Mouse (Mus musculus): ENCODE measurements around the gene Gm6803. TPM values are rescaled to one million over a fixed set of nuclear protein-coding genes. Genes with fewer than 3 reads are reported as not detected.
"Not testable (repeated sequence)": the region's sequence is repeated elsewhere in the genome, so short reads cannot be mapped to it uniquely, and the experiment has no call there.

The Gm6803 gene
- polyA plus RNA-seq (2015; fragmentation: Nextera tagmentation; extraction: Ambion mirVana), result not detected in 2 replicates

GRCm38 (mm10) chr12:88018671-88019070 lies at the start of gene Gm6803:
TSS of gene Gm6803 (minus strand) at chr12:88018771.
- not testable (repeated sequence) for H3K36me3 ChIP-seq (replicated peaks); H3K27me3 ChIP-seq (replicated peaks); ATAC-seq (replicated peaks); H3K4me1 ChIP-seq; H3K4me2 ChIP-seq; H3K27ac ChIP-seq; H3K9ac ChIP-seq; H3K4me3 ChIP-seq; H3K9me3 ChIP-seq
- 77% methylated on average over 2 of the region's 2 CpGs for WGBS

- H3K4me1 ChIP-seq; H3K36me3 ChIP-seq (replicated peaks); ATAC-seq (replicated peaks); H3K27me3 ChIP-seq (replicated peaks); H3K9ac ChIP-seq; H3K4me3 ChIP-seq; H3K9me3 ChIP-seq; H3K4me2 ChIP-seq; H3K27ac ChIP-seq: not testable (repeated sequence)
- WGBS, result 77% methylated on average over 1 of the region's 1 CpGs
Measured at GRCm38 (mm10) chr12:88045226-88045625, 26.7 kb upstream of the Gm6803 start.

GRCm38 (mm10) chr12:88039703-88040102 lies 21.1 kb upstream of the Gm6803 start:
- H3K27me3 ChIP-seq (replicated peaks); H3K36me3 ChIP-seq (replicated peaks); H3K4me1 ChIP-seq; H3K4me3 ChIP-seq; ATAC-seq (replicated peaks); H3K27ac ChIP-seq; H3K4me2 ChIP-seq; H3K9me3 ChIP-seq; H3K9ac ChIP-seq: not testable (repeated sequence)
- WGBS, result 100% methylated on average over 1 of the region's 1 CpGs

- not testable (repeated sequence) for H3K4me1 ChIP-seq; H3K9me3 ChIP-seq; H3K9ac ChIP-seq; H3K36me3 ChIP-seq (replicated peaks); H3K27me3 ChIP-seq (replicated peaks); H3K4me2 ChIP-seq; H3K4me3 ChIP-seq; H3K27ac ChIP-seq; ATAC-seq (replicated peaks)
Measured at GRCm38 (mm10) chr12:88039062-88039461, 20.5 kb upstream of the Gm6803 start.

GRCm38 (mm10) chr12:88032250-88032649 lies 13.7 kb upstream of the Gm6803 start:
- H3K4me3 ChIP-seq; H3K27me3 ChIP-seq (replicated peaks); H3K36me3 ChIP-seq (replicated peaks); H3K4me1 ChIP-seq; H3K9ac ChIP-seq; ATAC-seq (replicated peaks); H3K4me2 ChIP-seq; H3K27ac ChIP-seq: not testable (repeated sequence)
- WGBS, result 93% methylated on average over 5 of the region's 5 CpGs
- H3K9me3 ChIP-seq, result 0 out of 2 replicates have a peak, but pooled peaks cover 12% of the 10 kb centered on the region

- not testable (repeated sequence) for H3K4me2 ChIP-seq; H3K9me3 ChIP-seq; H3K27ac ChIP-seq; H3K27me3 ChIP-seq (replicated peaks); H3K4me1 ChIP-seq; ATAC-seq (replicated peaks); H3K36me3 ChIP-seq (replicated peaks); H3K4me3 ChIP-seq; H3K9ac ChIP-seq
- WGBS, result 87% methylated on average over 1 of the region's 1 CpGs
Measured at GRCm38 (mm10) chr12:88026704-88027103, 8.1 kb upstream of the Gm6803 start, which contains the start of gene Gm2056. TSS of gene Gm2056 (plus strand) at chr12:88027004.

GRCm38 (mm10) chr12:88011548-88011947 lies 7.0 kb downstream of the Gm6803 start, which contains the start of gene Gm2075:
TSS of gene Gm2075 (plus strand) at chr12:88011848.
- H3K4me2 ChIP-seq; H3K4me3 ChIP-seq; ATAC-seq (replicated peaks); H3K27ac ChIP-seq; H3K9ac ChIP-seq; H3K36me3 ChIP-seq (replicated peaks); H3K9me3 ChIP-seq; H3K27me3 ChIP-seq (replicated peaks); H3K4me1 ChIP-seq: not testable (repeated sequence)
- WGBS, result 60% methylated on average over 1 of the region's 1 CpGs

GRCm38 (mm10) chr12:88004118-88004517 lies 14.5 kb downstream of the Gm6803 start:
- 75% methylated on average over 3 of the region's 3 CpGs for WGBS
- H3K4me3 ChIP-seq, result not testable (repeated sequence)

GRCm38 (mm10) chr12:87984000-87984399 lies 34.6 kb downstream of the Gm6803 start:
- H3K4me1 ChIP-seq; H3K9ac ChIP-seq; H3K4me3 ChIP-seq; H3K27me3 ChIP-seq (replicated peaks); H3K27ac ChIP-seq; ATAC-seq (replicated peaks); H3K4me2 ChIP-seq; H3K9me3 ChIP-seq; H3K36me3 ChIP-seq (replicated peaks): not testable (repeated sequence)

More at GRCm38 (mm10) chr12:88004118-88004517, 14.5 kb downstream of the Gm6803 start:
- ATAC-seq (replicated peaks); H3K9ac ChIP-seq; H3K9me3 ChIP-seq; H3K27ac ChIP-seq; H3K4me2 ChIP-seq; H3K27me3 ChIP-seq (replicated peaks); H3K4me1 ChIP-seq; H3K36me3 ChIP-seq (replicated peaks): not testable (repeated sequence)

Other genes starting within 250 kb of the Gm6803 start
- not detected in 2 replicates for gene Gm21319, start 243.0 kb downstream of the Gm6803 start, polyA plus RNA-seq (2015; fragmentation: Nextera tagmentation; extraction: Ambion mirVana)
- gene Gm21936, start 223.3 kb downstream of the Gm6803 start, polyA plus RNA-seq (2015; fragmentation: Nextera tagmentation; extraction: Ambion mirVana), result not detected in 2 replicates
- not detected in 2 replicates for gene BB287469, start 202.2 kb downstream of the Gm6803 start, polyA plus RNA-seq (2015; fragmentation: Nextera tagmentation; extraction: Ambion mirVana)
- gene Gm2001, start 176.4 kb downstream of the Gm6803 start, polyA plus RNA-seq (2015; fragmentation: Nextera tagmentation; extraction: Ambion mirVana), result not detected in 2 replicates
- gene Gm2016, start 144.7 kb downstream of the Gm6803 start, polyA plus RNA-seq (2015; fragmentation: Nextera tagmentation; extraction: Ambion mirVana), result not detected in 2 replicates
- gene Gm2022, start 123.4 kb downstream of the Gm6803 start, polyA plus RNA-seq (2015; fragmentation: Nextera tagmentation; extraction: Ambion mirVana), result not detected in 2 replicates
- not detected in 2 replicates for gene Gm2035, start 98.9 kb downstream of the Gm6803 start, polyA plus RNA-seq (2015; fragmentation: Nextera tagmentation; extraction: Ambion mirVana)
- not detected in 2 replicates for gene Gm2042, start 64.7 kb downstream of the Gm6803 start, polyA plus RNA-seq (2015; fragmentation: Nextera tagmentation; extraction: Ambion mirVana)
- not detected in 2 replicates for gene Gm2075, start 6.9 kb downstream of the Gm6803 start, polyA plus RNA-seq (2015; fragmentation: Nextera tagmentation; extraction: Ambion mirVana)
- not detected in 2 replicates for gene Gm2056, start 8.2 kb upstream of the Gm6803 start, polyA plus RNA-seq (2015; fragmentation: Nextera tagmentation; extraction: Ambion mirVana)
- gene Gm16368, start 64.9 kb upstream of the Gm6803 start, polyA plus RNA-seq (2015; fragmentation: Nextera tagmentation; extraction: Ambion mirVana), result not detected in 2 replicates
- not detected in 2 replicates for gene Gm10436, start 163.3 kb upstream of the Gm6803 start, polyA plus RNA-seq (2015; fragmentation: Nextera tagmentation; extraction: Ambion mirVana)
- not detected in 2 replicates for gene Gm8332, start 231.3 kb upstream of the Gm6803 start, polyA plus RNA-seq (2015; fragmentation: Nextera tagmentation; extraction: Ambion mirVana)